Mouse (Mus musculus): ENCODE measurements at regions not wholly inside any gene's neighbourhood (a gene's known extent, or its start where the extent isn't known, plus 50 kb on each side); places are given as distances from the start of the nearest gene placed in this dataset.

GRCm38 (mm10) chr15:38351701-38352100 is 926.3 kb downstream of the 4930447A16Rik start:
- DNase-seq (ENCODE audit: low spot score in 2 of 2): no peak

- DNase-seq (ENCODE audit: low spot score in 2 of 2): no peak
Observed at GRCm38 (mm10) chr15:38353371-38353770, 928.0 kb downstream of the 4930447A16Rik start.

DNA sequence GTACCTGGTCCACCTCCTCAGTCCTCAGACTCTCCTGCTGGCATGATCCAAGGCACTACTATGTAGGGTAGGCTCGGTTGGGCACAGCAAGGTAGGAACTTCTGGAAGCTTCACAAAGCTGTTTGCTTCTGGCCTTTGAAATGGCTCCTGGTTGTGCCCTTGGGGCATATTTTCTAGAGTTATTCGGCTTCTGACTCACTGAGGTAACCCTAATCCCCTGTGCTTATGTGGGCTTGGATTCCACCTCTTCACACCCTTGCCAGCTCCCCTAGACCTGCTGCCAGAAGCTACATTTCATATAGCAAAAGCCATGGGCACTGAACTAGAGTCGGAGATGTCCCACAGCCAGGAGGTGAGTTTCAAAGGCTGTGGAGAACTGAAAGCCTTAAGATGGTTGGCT is 933.7 kb downstream of the 4930447A16Rik start:
- DNase-seq (ENCODE audit: low spot score in 2 of 2): no peak

GRCm38 (mm10) chr15:38363522-38363921 is 938.2 kb downstream of the 4930447A16Rik start:
- DNase-seq (ENCODE audit: low spot score in 2 of 2): no peak

DNA sequence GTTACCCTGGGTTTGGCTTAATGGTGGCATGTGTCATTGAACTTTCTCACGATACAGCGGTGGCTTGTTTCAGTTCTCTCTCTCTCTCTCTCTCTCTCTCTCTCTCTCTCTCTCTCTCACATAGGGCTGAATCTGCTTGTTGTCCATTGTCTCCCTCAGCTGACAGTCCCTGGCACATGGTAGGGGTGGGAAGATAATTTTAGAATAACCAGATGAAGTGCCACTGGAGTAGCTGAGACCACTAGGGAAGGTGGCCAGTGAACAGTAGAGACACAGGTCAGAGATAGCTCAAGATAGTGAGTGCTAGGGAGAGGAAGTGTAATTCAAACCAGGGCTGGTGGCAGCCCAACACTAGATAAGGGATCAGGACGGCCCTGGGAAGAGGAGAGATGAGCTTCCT is 938.7 kb downstream of the 4930447A16Rik start:
- DNase-seq (ENCODE audit: low spot score in 2 of 2): no peak

- DNase-seq (ENCODE audit: low spot score in 2 of 2): no peak
Observed at GRCm38 (mm10) chr15:38367643-38368042, 942.3 kb downstream of the 4930447A16Rik start.

DNA sequence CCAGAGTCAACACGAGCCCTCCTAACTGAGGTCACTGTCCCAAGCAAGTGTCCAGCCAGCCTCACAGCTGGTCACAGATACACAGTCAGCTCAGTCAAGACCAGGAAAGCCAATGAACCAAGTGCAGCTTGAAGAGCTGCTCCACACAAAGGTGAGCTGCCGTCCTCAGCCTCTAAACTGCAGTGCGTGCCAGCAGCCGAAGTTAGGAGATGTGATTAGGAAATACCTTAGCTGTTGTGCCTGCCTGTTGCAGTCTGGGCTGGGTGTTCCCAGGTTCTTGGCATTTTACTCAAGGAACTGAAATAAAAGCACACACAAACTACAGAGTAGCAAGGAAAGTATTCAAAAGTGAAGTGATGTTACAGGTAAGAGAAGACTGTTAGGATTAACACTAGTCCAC is 942.9 kb downstream of the 4930447A16Rik start:
- DNase-seq (ENCODE audit: low spot score in 2 of 2): no peak

DNA sequence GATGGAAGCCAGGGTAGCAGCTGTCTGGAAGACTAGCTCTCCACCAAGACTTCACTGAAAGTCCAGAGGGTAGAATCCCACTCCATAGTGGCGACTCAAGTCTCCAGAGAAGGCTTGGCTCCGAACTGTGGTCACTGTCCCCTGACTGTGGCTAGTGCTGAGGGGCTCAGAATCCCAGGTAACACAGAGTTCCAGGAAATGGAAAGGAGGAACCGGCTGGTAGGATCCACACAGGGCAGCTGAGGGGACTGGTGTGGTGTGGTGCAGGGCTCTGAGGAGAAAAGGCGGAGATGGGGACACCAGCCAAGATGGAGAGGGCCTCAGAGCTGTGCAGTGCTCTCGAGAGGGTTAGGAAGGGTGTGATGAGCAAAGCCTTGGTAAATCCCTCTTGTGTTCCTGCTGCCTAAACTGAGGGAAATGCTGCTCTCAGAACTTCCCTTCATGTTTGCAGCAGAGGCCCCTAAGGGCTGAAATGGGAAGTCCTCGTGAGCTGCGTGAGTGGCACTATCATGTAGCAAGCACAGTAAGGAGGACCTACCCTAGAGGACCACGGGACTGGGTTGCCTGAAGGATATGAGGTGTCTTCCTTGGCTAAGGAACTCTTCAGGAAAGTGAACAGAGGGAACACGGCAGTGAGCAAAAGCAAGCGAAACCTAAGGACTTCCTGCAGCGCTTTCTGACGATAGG is 946.2 kb downstream of the 4930447A16Rik start:
- DNase-seq (ENCODE audit: low spot score in 2 of 2): no peak

DNA sequence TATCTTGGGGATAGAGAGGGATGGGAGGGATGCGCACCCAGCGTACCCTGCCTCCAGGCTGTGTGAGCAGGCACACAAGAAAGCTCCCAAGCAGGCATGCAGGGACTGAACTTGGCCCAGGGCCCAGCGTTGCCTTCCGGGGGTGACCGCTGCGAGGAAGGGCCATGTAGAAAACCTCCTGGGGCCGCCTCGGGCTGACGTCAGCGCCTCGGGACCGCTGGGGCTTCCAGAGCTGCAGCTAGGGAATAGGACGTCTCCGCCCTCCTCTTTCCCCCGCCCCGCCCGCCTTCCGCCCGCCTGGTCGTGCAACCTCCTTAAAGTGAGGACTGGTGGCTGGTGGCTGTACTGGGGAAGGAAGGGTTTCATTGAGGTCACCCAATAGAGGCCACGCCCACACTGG is 948.4 kb downstream of the 4930447A16Rik start:
- peak; percentile 30 to 32 for DNase-seq (ENCODE audit: low spot score in 2 of 2)

- no peak for DNase-seq (ENCODE audit: low spot score in 2 of 2)
Observed at GRCm38 (mm10) chr15:38374786-38375185, 949.4 kb downstream of the 4930447A16Rik start.

DNA sequence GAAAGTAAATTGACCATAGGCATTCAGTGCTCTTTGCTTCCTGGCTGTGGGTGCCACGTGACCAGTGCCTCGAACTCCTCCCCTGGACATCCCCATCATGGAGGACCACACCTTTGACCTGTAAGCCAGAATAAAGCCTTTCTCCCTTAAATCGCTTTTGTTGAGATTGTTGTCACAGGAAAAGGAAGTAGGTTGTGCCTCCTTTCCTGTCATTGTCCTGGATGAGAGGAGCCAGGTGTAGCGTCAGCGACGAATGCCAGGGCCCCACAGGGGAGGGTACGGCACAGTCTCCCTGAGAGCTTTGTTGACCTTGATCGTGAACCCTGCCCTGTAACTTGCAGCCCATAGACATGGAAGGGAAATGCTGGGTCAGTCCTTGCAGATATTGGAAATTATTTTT is 952.8 kb downstream of the 4930447A16Rik start:
- no peak for DNase-seq (ENCODE audit: low spot score in 2 of 2)

DNA sequence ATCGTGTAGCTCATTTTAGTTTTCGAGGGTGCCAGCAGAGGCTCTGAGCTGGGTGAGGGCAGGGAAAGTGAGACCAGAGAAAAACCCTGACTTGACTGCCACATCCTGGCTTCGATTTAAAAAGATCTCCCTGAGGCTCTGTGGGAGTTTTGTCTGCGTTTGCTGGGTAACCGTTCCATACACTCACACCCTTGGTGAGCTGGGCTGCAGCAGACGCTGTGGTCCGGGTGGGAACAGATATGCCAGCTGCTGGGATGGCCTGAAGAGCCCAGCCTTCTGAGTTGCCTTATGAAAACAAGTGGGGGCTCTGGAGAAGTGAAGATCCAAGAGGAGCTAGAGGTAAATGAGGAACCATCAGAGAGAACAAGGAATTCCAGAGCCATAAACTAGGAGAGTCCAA is 962.3 kb downstream of the 4930447A16Rik start:
- no peak for DNase-seq (ENCODE audit: low spot score in 2 of 2)

DNA sequence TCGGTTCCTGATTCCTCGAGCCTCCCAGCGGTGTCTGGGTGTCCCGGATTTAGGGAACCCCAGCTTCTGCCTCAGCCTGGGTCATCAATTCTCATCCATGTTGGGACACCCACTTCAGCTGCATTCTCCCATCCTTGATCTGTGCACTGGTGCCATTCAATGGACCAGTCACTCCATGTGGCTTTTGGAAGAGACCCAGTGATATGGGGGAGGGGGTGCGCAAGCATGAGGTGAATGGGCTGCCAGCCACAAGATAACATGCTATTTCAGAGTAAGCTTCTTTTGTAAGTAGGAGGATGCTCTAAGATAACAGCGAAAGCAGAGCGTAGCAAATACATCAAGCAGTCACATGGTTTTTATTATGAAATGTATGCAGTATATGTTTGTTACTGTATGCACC is 963.1 kb downstream of the 4930447A16Rik start:
- DNase-seq (ENCODE audit: low spot score in 2 of 2): no peak

- no peak for DNase-seq (ENCODE audit: low spot score in 2 of 2)
Observed at GRCm38 (mm10) chr15:38390450-38390849, 965.1 kb downstream of the 4930447A16Rik start.

DNA sequence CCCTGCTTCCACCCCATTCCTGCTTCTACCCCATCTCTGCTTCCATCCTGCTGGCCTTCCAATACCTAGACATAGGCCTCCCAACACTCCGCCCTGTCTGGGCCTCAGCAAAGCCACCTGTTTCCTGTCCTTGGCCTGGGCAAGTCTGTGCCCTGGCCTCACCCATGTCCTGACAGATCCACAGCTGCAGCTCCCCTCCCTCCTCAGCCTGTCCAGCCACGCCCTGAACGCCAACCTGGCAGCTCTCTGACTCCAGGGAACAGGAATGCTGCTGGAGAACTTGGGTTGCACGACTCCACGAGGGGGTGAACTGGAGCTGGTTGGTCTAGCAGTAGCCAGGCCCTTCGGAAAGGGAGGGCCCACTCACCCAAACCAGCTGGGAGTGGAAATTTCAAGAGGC is 966.1 kb downstream of the 4930447A16Rik start:
- DNase-seq (ENCODE audit: low spot score in 2 of 2): no peak

DNA sequence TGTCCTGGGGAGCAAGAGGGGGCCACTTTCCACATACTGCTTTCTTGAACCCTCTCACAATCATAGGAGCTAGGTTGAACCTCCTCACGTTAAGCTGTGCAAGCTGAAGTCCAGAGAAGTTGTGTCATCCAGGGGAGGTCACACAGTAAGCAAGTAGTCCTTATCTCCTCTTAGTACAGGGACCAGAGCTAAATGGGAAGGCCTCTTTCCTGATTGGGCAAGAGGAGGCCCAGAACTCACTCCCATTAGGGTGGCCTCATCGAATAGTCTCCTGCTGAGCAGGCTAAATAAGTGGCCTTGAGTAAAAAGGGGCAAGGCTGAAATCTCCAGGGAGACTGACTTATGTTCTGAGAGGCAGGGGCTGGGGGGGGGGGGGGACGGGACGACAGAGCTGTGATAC is 966.5 kb downstream of the 4930447A16Rik start:
- no peak for DNase-seq (ENCODE audit: low spot score in 2 of 2)

GRCm38 (mm10) chr15:38392441-38393149 is 967.2 kb downstream of the 4930447A16Rik start:
- DNase-seq (ENCODE audit: low spot score in 2 of 2): no peak

DNA sequence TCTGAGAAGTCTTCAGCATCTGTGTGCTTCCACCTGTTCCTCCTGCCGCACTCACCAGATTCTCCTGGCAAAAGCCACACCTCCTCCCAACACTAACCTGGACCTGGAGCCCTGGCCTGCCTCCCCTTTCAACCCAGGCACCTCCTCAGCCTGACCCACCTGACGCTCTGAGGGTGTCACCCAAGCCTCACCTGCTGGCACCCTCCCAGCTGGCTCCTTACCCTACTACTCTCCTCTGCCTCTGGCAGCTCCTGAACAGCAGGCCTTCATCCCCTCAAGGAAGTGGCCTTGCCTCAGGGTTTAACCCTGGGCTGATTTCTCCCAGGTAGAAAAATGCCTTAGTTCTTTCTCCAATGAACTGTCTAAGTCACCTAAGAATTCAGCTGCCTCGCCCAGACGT is 973.5 kb downstream of the 4930447A16Rik start:
- no peak for DNase-seq (ENCODE audit: low spot score in 2 of 2)

GRCm38 (mm10) chr15:38402762-38403161 is 977.4 kb downstream of the 4930447A16Rik start:
- no peak for DNase-seq (ENCODE audit: low spot score in 2 of 2)

GRCm38 (mm10) chr15:38403760-38404375 is 978.5 kb downstream of the 4930447A16Rik start:
- DNase-seq (ENCODE audit: low spot score in 2 of 2): no peak

GRCm38 (mm10) chr15:38406114-38406960 is 981.0 kb downstream of the 4930447A16Rik start:
- no peak for DNase-seq (ENCODE audit: low spot score in 2 of 2)

GRCm38 (mm10) chr15:38407476-38407875 is 982.1 kb downstream of the 4930447A16Rik start:
- no peak for DNase-seq (ENCODE audit: low spot score in 2 of 2)

Measured in natural killer cell, adult 2 months (primary cell).